Mouse (Mus musculus): ENCODE data around the gene Tnfsf15.

- no peak for TF ChIP-seq CTCF (IDR thresholded peaks at IDR 0.05; ENCODE audit: control insufficient read depth, insufficient read depth, insufficient read length)
- TF ChIP-seq USF1 (IDR thresholded peaks at IDR 0.05; ENCODE audit: low read depth), result no peak
- TF ChIP-seq MYOD1 (IDR thresholded peaks at IDR 0.05; ENCODE audit: control insufficient read depth, insufficient read length, low read depth), result no peak
- TF ChIP-seq CEBPB (IDR thresholded peaks at IDR 0.05; ENCODE audit: low read depth), result no peak
- no peak for TF ChIP-seq MYOG (IDR thresholded peaks at IDR 0.05; ENCODE audit: control insufficient read depth, extremely low read depth, insufficient read length)
- no peak for TF ChIP-seq MAX (IDR thresholded peaks at IDR 0.05)
- TF ChIP-seq FOSL1 (IDR thresholded peaks at IDR 0.05; ENCODE audit: insufficient read depth, low read length, poor library complexity, severe bottlenecking), result no peak
Observed at GRCm38 (mm10) chr4:63699749-63700148, 45.2 kb downstream of the Tnfsf15 start.
